Mouse (Mus musculus) large intestine, adult 2 months (tissue): ENCODE measurements at regions not wholly inside any gene's neighbourhood (a gene's known extent, or its start where the extent isn't known, plus 50 kb on each side); places are given as distances from the start of the nearest gene placed in this dataset.
"Not testable (repeated sequence)": the region's sequence is repeated elsewhere in the genome, so short reads cannot be mapped to it uniquely, and the experiment has no call there.

Experiments used
- DNase-seq: peaks from one replicate; pipeline ENCODE4 v3.0.0-alpha.2; 2012; ENCODE audit warnings: low read depth, low spot score
- WGBS: fragments of 180-500 bp; shearing (Covaris S2); methylation state at CpG from one replicate; pipeline ENCODE4 v1.1.7; 2018; 5-methylcytosine and 5-hydroxymethylcytosine counted together

GRCm38 (mm10) chr13:5587196-5587595 is 274.1 kb upstream of the Klf6 start:
- DNase-seq, result no peak

GRCm38 (mm10) chr13:5591286-5591685 is 270.0 kb upstream of the Klf6 start:
- 86% methylated on average over 2 of the region's 2 CpGs for WGBS
- DNase-seq, result no peak

DNA sequence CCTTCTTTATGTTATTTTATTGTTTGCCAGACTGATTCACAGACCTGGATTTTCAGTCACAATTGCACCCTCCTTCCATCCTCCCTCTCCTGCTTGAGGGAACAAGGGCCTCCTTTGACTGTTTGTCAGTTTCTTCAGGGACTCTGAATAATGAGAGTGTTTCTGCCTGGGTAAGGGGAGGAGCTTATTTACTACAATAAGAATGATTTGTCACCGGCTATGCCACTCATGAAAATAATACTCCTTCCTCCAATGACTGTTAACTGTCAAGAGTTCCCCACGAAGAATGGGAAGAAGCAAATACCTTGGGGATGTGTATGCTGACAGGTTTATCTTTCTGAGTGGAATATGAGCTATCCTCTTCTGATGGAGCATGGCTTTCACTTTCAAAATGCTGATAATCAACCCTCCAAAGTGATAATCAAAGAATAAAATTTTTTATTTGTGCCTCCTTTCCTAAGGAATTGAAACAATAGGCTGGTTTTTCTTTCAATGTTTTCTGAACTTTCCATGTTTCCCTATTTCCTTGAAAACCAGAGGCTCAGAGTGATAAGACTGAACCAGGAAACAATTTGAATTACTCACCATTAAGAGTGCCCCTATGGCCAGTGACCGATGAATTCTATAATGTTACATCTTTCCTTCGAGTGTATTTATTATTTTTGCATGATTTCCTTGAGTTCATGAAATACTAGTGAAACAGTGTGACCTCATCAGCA is 269.3 kb upstream of the Klf6 start:
- WGBS, result 55% methylated on average over 4 of the region's 4 CpGs
- DNase-seq, result no peak

- no peak for DNase-seq
- WGBS, result 73% methylated on average over 3 of the region's 3 CpGs
Measured at GRCm38 (mm10) chr13:5592556-5593061, 268.7 kb upstream of the Klf6 start.

- DNase-seq, result no peak
- WGBS, result 83% methylated on average over 1 of the region's 1 CpGs
Measured at GRCm38 (mm10) chr13:5601648-5602047, 259.6 kb upstream of the Klf6 start.

GRCm38 (mm10) chr13:5603905-5604596 is 257.2 kb upstream of the Klf6 start:
- 36% methylated on average over 5 of the region's 5 CpGs for WGBS
- DNase-seq, result peak; percentile 16

- DNase-seq, result no peak
Measured at GRCm38 (mm10) chr13:5605418-5605817, 255.9 kb upstream of the Klf6 start.

GRCm38 (mm10) chr13:5607462-5607861 is 253.8 kb upstream of the Klf6 start:
- WGBS, result 94% methylated on average over 4 of the region's 4 CpGs
- DNase-seq, result no peak

DNA sequence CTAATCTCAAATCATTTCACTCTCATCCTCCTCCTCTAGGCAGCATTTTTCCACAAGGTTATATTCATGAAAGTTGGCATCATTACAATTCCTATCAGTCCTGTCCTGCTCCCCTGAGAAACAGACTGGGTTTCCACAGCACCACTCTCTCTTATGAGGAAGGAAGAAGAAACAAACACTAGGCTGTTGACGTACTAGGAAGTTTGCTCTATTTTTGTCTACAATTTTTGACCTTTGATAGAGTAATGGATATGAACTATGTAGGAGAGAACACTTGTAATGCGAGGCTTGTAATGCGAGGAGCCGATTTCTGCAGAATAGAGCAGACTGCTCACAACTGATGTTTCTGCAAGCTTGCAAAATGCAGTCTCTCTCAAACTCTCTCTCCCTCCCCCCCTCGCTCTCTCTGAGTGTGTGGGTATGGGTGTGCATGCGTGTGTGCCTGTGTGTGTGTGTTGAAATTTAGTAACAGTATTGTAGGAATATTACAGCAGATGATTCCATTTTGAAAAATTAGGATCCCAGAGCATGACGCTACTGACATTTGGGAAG is 247.0 kb upstream of the Klf6 start:
- no peak for DNase-seq
- 71% methylated on average over 7 of the region's 7 CpGs for WGBS

- no peak for DNase-seq
- 87% methylated on average over 5 of the region's 5 CpGs for WGBS
Measured at GRCm38 (mm10) chr13:5614833-5615232, 246.4 kb upstream of the Klf6 start.

- no peak for DNase-seq
- WGBS, result 83% methylated on average over 3 of the region's 3 CpGs
Measured at GRCm38 (mm10) chr13:5615327-5615726, 246.0 kb upstream of the Klf6 start.

- 53% methylated on average over 2 of the region's 2 CpGs for WGBS
Measured at GRCm38 (mm10) chr13:5628124-5628523, 233.2 kb upstream of the Klf6 start.

DNA sequence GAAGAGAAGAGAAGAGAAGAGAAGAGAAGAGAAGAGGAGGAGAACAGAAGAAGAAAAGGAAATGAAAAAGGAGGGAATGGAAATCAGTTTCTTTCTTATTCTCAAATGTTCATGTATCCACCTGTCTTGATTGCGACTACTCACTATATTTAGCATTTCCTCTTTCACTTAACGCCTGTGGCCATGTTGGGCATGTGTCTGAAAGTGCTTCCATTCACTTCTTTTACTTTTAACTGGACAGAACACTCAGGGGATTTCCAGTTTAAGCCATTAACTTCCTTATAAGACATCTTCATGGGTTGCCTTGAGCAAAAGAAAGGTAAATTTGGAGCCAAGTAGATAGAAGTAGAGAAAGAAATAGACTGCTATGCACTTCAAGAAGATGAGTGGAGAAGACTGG is 226.3 kb upstream of the Klf6 start:
- WGBS, result 74% methylated on average over 2 of the region's 2 CpGs
- DNase-seq, result no peak

More at GRCm38 (mm10) chr13:5628124-5628523, 233.2 kb upstream of the Klf6 start:
- no peak for DNase-seq

GRCm38 (mm10) chr13:5641743-5642510 is 219.4 kb upstream of the Klf6 start:
- no peak for DNase-seq
- WGBS, result 91% methylated on average over 7 of the region's 7 CpGs

DNA sequence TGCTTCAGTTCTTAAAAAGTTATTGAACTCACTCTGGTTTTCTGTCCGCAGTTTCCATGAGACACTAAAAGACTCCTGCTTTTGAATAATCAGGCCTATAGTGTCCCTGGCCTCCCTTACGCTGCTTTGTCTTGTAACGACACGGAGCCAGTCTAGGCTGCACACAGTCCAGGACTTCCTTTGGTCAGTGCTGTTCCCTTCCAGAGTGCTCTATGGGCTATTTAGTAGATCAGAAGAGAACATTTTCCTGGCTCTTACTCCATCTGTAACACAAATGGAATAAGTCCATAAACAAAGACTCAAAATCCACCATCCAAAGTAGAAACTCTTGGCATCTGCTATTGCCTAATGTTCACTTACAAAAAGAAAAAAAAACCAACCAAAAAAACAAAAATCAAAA is 213.0 kb upstream of the Klf6 start:
- 88% methylated on average over 4 of the region's 4 CpGs for WGBS
- DNase-seq, result no peak

- no peak for DNase-seq
- 75% methylated on average over 5 of the region's 5 CpGs for WGBS
Measured at GRCm38 (mm10) chr13:5657556-5657955, 203.7 kb upstream of the Klf6 start.

DNA sequence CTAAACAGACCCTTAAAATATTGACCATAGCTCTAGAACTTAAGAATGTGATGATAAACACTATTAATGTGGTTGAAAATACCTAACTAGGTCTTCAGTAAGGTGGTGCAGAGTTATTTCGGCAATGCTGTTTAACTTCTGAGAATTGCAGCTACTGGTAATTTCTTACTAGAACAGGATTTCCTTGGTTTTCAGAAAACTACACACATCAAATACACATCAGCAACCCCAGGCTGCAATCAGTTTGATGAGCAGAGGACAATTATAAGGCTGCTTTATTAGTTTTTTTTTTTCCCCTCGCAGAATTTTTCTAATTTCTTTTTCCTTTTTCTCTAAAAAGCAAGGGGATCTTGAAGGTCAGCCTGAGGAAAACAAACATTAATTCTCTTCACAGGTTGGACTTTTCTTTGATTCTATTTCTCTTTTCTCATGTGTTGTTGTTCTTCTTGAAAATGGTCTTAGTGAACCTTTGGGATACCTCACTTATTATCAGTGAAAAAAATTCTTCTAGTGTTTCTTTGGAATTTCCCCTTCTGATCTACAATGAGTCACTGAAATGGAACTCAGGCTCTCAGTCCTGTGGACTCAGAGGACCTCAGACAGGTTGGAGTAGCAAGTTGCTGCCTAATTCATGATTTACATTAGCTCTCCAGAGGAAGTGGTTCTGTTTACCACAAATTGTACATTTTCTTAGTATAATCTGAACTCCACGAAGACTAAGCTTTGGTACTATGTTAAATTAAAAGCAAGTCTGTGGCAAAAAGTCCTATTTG is 194.9 kb upstream of the Klf6 start:
- no peak for DNase-seq
- 75% methylated on average over 3 of the region's 3 CpGs for WGBS

DNA sequence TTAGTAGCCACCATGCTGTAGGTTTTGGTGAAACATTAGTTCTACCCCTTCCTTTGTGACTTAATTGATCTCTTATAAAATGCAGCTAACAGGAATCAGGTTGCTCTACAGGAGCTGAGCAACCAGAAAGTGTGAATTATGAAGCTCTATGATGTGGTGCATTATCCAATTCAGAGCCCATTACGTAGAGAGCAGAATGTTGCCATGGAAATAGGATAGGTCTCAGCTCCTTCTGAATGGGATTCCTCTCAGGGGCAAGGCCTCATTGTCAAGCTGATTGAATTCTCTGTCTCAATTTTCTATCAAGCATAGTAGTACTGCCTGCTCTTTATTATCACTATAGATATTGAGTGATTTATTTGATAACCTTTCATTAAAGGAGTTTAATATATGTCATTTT is 185.6 kb upstream of the Klf6 start:
- 95% methylated on average over 1 of the region's 1 CpGs for WGBS
- no peak for DNase-seq

DNA sequence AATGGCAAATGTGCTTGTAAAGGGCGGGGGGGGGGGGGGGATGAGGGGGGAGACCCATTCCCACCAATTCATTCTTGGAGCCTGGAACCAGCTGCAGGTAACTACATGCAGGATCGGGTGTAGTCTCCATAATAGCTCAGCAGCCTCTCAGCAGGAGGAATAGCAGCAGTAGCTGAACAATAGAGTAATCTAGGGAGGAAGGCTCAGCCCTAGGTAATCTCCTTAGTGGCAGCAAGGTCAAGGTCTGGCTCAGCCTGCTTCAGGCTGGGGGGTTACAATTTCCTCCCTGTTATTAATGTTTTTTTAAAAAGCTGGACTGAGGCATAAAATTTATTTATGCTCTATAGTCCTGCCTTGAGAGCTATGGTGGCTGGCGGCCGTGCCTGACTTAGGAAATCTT is 171.2 kb upstream of the Klf6 start:
- 86% methylated on average over 4 of the region's 4 CpGs for WGBS
- no peak for DNase-seq

DNA sequence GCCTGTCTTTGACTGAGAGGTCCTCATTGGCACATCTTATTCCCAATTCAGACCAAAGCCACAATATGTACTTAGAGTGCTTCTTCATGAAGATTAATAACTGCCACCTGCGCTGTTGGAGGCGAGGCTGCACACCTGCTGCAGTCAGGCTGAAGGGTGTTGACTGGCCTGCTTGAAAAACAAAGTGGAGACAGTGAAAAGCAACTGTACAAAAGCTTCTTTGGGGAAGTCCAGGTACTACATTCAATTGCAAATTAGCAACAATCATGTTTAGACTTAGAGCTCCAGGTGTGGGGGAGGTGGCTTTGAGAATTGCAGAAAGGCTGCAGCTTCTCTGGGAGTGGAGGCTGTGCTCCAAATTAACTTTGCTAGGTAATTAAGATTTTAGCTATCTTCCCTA is 170.6 kb upstream of the Klf6 start:
- 92% methylated on average over 2 of the region's 2 CpGs for WGBS
- not testable (repeated sequence) for DNase-seq
